Mouse (Mus musculus) central nervous system, embryonic 14 days (tissue): ENCODE measurements around the gene Olfr320. TPM values are rescaled to one million over a fixed set of nuclear protein-coding genes. Genes with fewer than 3 reads are reported as not detected.

Experiments used
- polyA plus RNA-seq: library from polyadenylated mRNA; depleted of rRNA; stranded (reverse); fragments of >200 nt; gene quantifications from 2 replicates; pipeline ENCODE4 v1.2.3, GENCODE M21; 2012; rRNA removed

Olfr320 gene
- not detected in 2 replicates for polyA plus RNA-seq

DNA sequence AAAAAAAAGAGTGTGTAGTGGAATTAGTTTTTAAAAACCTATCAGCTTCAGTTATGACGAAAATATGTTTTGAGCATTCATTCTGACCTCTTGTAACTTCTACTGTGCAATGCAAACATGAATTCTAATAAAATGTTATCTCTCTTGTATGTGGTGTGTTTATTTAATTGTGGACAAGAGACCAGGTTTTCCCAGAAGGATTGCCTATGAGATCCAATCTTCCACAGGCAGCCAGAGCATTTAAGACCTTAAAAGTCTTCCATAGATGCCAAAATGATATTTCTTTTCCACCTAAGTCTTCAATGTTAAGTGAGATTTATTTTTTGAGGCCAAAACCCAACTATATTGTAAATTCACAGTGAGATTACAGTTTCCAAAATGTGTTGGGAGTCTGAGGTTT, at the start of gene Olfr320:
Gene Olfr320, plus strand, starts transcription at position 301 of the 400 bp plus-strand sequence.

DNA sequence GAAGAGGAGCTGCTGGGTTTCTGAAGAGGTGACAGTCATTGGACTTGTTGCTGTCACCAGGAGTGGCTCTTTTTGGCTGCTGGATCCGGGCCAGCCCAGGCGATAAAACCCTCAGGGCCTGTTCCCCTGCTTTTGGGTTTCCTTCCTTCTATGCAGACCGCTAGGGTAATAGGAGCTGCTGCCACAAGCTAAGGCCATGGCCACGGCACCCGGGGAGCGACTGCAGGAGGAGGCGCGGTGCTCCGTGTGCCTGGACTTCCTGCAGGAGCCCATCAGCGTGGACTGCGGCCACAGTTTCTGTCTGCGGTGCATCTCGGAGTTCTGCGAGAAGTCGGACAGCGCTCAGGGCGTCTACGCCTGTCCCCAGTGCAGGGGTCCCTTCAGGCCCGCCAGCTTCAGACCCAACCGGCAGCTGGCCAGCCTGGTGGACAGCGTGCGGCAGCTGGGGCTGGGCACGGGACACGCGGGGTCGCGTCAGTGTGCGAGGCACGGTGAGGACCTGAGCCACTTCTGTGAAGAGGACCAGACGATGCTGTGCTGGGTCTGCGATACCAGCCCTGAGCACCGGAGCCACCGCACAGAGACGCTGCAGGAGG, 40.5 kb upstream of the Olfr320 start, which contains the start of gene Trim58:
Gene Trim58, plus strand, starts transcription at position 194 of the 596 bp plus-strand sequence.

DNA sequence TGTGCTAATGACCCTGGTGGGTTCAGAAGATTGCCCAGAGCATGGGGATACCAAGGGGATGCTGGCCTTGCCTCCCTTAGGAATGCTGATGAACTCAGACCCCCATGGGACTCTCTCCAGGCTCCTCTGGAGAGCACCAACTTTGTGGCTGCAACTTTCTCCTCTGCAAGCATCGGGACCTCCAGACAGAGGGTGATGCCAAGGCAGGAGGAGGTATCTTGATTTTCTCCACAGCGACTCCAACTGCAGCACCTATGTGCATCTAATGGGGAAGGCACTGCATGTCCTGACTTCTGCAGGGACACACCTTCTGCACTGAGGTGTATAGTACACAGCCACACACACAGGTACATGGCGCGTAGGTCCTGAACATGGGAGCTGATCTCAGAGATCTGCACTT, 22.3 kb upstream of the Olfr320 start, which contains the start of gene Olfr322:
Gene Olfr322, plus strand, starts transcription at position 187 of the 400 bp plus-strand sequence.

DNA sequence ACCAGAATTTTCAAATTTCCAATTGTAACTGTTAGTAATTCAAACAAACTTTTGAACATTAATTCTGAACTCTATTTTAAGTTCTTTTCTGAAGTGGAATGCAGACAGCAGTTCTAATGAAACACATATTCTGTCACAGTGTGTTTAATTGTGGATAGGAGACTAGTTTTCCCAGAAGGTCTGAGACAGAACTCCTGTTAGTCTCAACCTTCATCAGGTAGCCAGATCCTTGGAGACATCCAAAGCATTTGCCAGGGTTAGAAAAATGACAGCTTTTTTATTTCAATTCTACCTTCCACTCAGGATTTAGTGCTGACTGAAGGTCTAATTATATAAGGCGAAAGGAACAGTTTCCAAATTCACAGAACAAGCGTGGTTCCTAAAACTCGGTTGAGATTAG, 18.0 kb downstream of the Olfr320 start, which contains the start of gene Olfr319:
Gene Olfr319, plus strand, starts transcription at position 301 of the 400 bp plus-strand sequence.

DNA sequence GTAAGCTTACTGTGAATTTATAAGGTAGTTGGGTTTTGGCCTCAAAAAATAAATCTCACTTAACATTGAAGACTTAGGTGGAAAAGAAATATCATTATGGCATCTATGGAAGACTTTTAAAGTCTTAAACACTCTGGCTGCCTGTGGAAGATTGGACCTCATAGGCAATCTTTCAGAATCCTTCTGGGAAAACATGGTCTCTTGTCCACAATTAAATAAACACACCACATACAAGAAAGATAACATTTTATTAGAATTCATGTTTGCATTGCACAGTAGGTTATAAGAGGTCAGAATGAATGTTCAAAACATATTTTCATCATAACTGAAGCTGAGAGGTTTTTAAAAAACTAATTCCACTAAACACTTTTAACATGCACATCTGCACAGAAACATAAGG, 43.0 kb downstream of the Olfr320 start, which contains the start of gene Olfr318:
Gene Olfr318, minus strand, starts transcription at position 101 of the 400 bp plus-strand sequence.

Other genes with a start within 250 kb of the Olfr320 start
- gene Gm12253, start 248.5 kb upstream of the Olfr320 start, polyA plus RNA-seq = not detected in 2 replicates
- gene Lypd9, start 228.2 kb upstream of the Olfr320 start, polyA plus RNA-seq = not detected in 2 replicates
- gene Olfr30, start 218.8 kb upstream of the Olfr320 start, polyA plus RNA-seq = not detected in 2 replicates
- gene Olfr332, start 188.5 kb upstream of the Olfr320 start, polyA plus RNA-seq = not detected in 2 replicates
- gene Olfr331, start 178.5 kb upstream of the Olfr320 start, polyA plus RNA-seq = not detected in 2 replicates
- gene Olfr330, start 146.3 kb upstream of the Olfr320 start, polyA plus RNA-seq = not detected in 2 replicates
- gene Olfr329-ps, start 134.7 kb upstream of the Olfr320 start, polyA plus RNA-seq = not detected in 2 replicates
- gene Olfr328, start 125.5 kb upstream of the Olfr320 start, polyA plus RNA-seq = 0.02 and 0.03 TPM in 2 replicates
- 0.06 and 0.08 TPM in 2 replicates for gene Olfr224, start 110.5 kb upstream of the Olfr320 start, polyA plus RNA-seq
- not detected in 2 replicates for gene Olfr325, start 103.4 kb upstream of the Olfr320 start, polyA plus RNA-seq
- 0.03 and 0.05 TPM in 2 replicates for gene Olfr324, start 86.0 kb upstream of the Olfr320 start, polyA plus RNA-seq
- gene 2210407C18Rik, start 65.0 kb upstream of the Olfr320 start, polyA plus RNA-seq = not detected in 2 replicates
- gene Olfr323, start 50.6 kb upstream of the Olfr320 start, polyA plus RNA-seq = not detected in 2 replicates
- gene Trim58, start 40.6 kb upstream of the Olfr320 start, polyA plus RNA-seq = 0.11 TPM in 1 of 2 replicates, not detected in the other
- 0.01 TPM in 1 of 2 replicates, not detected in the other for gene Olfr322, start 22.3 kb upstream of the Olfr320 start, polyA plus RNA-seq
- gene Olfr319, start 18.1 kb downstream of the Olfr320 start, polyA plus RNA-seq = not detected in 2 replicates
- gene Olfr318, start 42.9 kb downstream of the Olfr320 start, polyA plus RNA-seq = not detected in 2 replicates
- 0.16 and 0.28 TPM in 2 replicates for gene Olfr317, start 58.1 kb downstream of the Olfr320 start, polyA plus RNA-seq
- not detected in 2 replicates for gene Olfr316, start 71.6 kb downstream of the Olfr320 start, polyA plus RNA-seq
- not detected in 2 replicates for gene Olfr315, start 92.1 kb downstream of the Olfr320 start, polyA plus RNA-seq
- not detected in 2 replicates for gene Olfr314, start 101.9 kb downstream of the Olfr320 start, polyA plus RNA-seq
- gene Fam183b, start 120.9 kb downstream of the Olfr320 start, polyA plus RNA-seq = 2.4 and 3.0 TPM in 2 replicates
- gene Olfr313, start 133.9 kb downstream of the Olfr320 start, polyA plus RNA-seq = not detected in 2 replicates
- not detected in 2 replicates for gene Olfr312, start 148.1 kb downstream of the Olfr320 start, polyA plus RNA-seq
- not detected in 2 replicates for gene Olfr311, start 158.2 kb downstream of the Olfr320 start, polyA plus RNA-seq
- 27.6 and 31.1 TPM in 2 replicates for gene Gm12258, start 166.1 kb downstream of the Olfr320 start, polyA plus RNA-seq
- gene 2810021J22Rik, start 186.1 kb downstream of the Olfr320 start, polyA plus RNA-seq = 9.6 and 10.4 TPM in 2 replicates
- gene Zfp39, start 223.1 kb downstream of the Olfr320 start, polyA plus RNA-seq = 5.4 and 5.7 TPM in 2 replicates
- gene Btnl10, start 236.8 kb downstream of the Olfr320 start, polyA plus RNA-seq = 0.02 and 0.04 TPM in 2 replicates